17 mouse cellular contexts compared by ENCODE assay signal in genomic region chr9:120158047-120158446, GRCm38 (mm10). TPM values are rescaled to one million over a fixed set of nuclear protein-coding genes. Genes with fewer than 3 reads are reported as not detected.
A peak's percentile ranks its signal among the peaks of the same experiment; 100 is the strongest.
DNase-seq lines count a peak whose midpoint lies in the region; ATAC-seq and TF ChIP-seq lines count a peak whose summit lies in the region.
"Had no signal": no experiment of that assay in that cellular context is flagged by ENCODE, and none has a peak within 500 bp of the region (broad histone marks: within the 10 kb centered on the region; RNA-seq: fewer than 3 reads in every experiment).

No protein-coding gene starts in this region.

- ATAC-seq in embryonic facial prominence, embryonic 11.5 days (replicated peaks; ENCODE audit: insufficient number of reproducible peaks, low FRiP score, low TSS enrichment, low read depth), result 0 out of 2 replicates have a peak, but pooled peaks have one; percentile 70
- ATAC-seq in neural tube, embryonic 13.5 days (ENCODE audit: low read depth), result peak; percentile 72
- peak; percentile 82 for ATAC-seq in liver, embryonic 16.5 days (ENCODE audit: low read depth)
- no peak for ATAC-seq in forebrain, postnatal 0 days

- H3K27ac ChIP-seq in embryonic facial prominence, embryonic 11.5 days (replicated peaks; ENCODE audit: low read depth, low read length), result no peak overlapping the region
- no peak overlapping the region for H3K27ac ChIP-seq in embryonic facial prominence, embryonic 10.5 days (replicated peaks)
- H3K27ac ChIP-seq in neural tube, embryonic 13.5 days (replicated peaks), result 0 out of 2 replicates have a peak overlapping the region, but pooled peaks have one; percentile 5
- no peak overlapping the region for H3K27ac ChIP-seq in liver, embryonic 16.5 days (ENCODE audit: low read length)
- H3K27ac ChIP-seq in forebrain, postnatal 0 days (ENCODE audit: low read depth, low read length), result no peak overlapping the region
- H3K27ac ChIP-seq: embryonic facial prominence, embryonic 12.5 days; heart, embryonic 10.5 days; limb, embryonic 12.5 days had no signal

- no peaks in the 10 kb centered on the region for H3K9me3 ChIP-seq in embryonic facial prominence, embryonic 11.5 days (replicated peaks; ENCODE audit: control insufficient read depth, low read length)
- H3K9me3 ChIP-seq in embryonic facial prominence, embryonic 10.5 days, result no peaks in the 10 kb centered on the region
- no peaks in the 10 kb centered on the region for H3K9me3 ChIP-seq in neural tube, embryonic 13.5 days
- no peaks in the 10 kb centered on the region for H3K9me3 ChIP-seq in liver, embryonic 16.5 days (replicated peaks; ENCODE audit: control insufficient read depth, low read length)
- no peaks in the 10 kb centered on the region for H3K9me3 ChIP-seq in forebrain, postnatal 0 days (ENCODE audit: low read length)
- H3K9me3 ChIP-seq: embryonic facial prominence, embryonic 12.5 days; heart, embryonic 10.5 days; limb, embryonic 12.5 days had no signal

- no peak overlapping the region for H3K4me3 ChIP-seq in embryonic facial prominence, embryonic 11.5 days (ENCODE audit: low read depth, low read length)
- H3K4me3 ChIP-seq in embryonic facial prominence, embryonic 10.5 days, result no peak overlapping the region
- no peak overlapping the region for H3K4me3 ChIP-seq in neural tube, embryonic 13.5 days
- H3K4me3 ChIP-seq in liver, embryonic 16.5 days (ENCODE audit: low read depth, low read length), result no peak overlapping the region
- H3K4me3 ChIP-seq in forebrain, postnatal 0 days (ENCODE audit: low read depth, low read length), result no peak overlapping the region
- H3K4me3 ChIP-seq: embryonic facial prominence, embryonic 12.5 days; heart, embryonic 10.5 days; limb, embryonic 12.5 days had no signal

- 33% methylated on average over 4 of the region's 4 CpGs for WGBS in embryonic facial prominence, embryonic 11.5 days
- WGBS in embryonic facial prominence, embryonic 10.5 days, result 33% methylated on average over 4 of the region's 4 CpGs
- WGBS in neural tube, embryonic 13.5 days, result 60% methylated on average over 4 of the region's 4 CpGs
- WGBS in liver, embryonic 16.5 days (ENCODE audit: insufficient replicate concordance), result 14% methylated on average over 4 of the region's 4 CpGs
- 42% methylated on average over 4 of the region's 4 CpGs for WGBS in forebrain, postnatal 0 days

- no peaks in the 10 kb centered on the region for H3K36me3 ChIP-seq in embryonic facial prominence, embryonic 11.5 days (replicated peaks; ENCODE audit: control insufficient read depth, insufficient read depth, low read depth, low read length)
- no peaks in the 10 kb centered on the region for H3K36me3 ChIP-seq in embryonic facial prominence, embryonic 10.5 days (replicated peaks)
- H3K36me3 ChIP-seq in neural tube, embryonic 13.5 days, result no peaks in the 10 kb centered on the region
- no peaks in the 10 kb centered on the region for H3K36me3 ChIP-seq in liver, embryonic 16.5 days (ENCODE audit: control insufficient read depth, insufficient read depth)
- H3K36me3 ChIP-seq in forebrain, postnatal 0 days (ENCODE audit: insufficient read depth), result no peaks in the 10 kb centered on the region
- H3K36me3 ChIP-seq: embryonic facial prominence, embryonic 12.5 days; heart, embryonic 10.5 days; limb, embryonic 12.5 days had no signal

- DNase-seq in embryonic facial prominence, embryonic 11.5 days (ENCODE audit: low spot score), result no peak
- DNase-seq in embryonic facial prominence, embryonic 10.5 days (ENCODE audit: low spot score), result no peak
- no peak for DNase-seq in neural tube, embryonic 10.5 days (ENCODE audit: extremely low spot score, low spot score)
- no peak for DNase-seq in forebrain, postnatal 0 days
- no peak for DNase-seq in cerebellum, postnatal 36 days
- no peak for DNase-seq in adrenal gland, adult 2 months
- DNase-seq: cerebellum, adult 2 months; heart, postnatal 4 days; lung, postnatal 36 days had no signal

- no peak overlapping the region for H3K9ac ChIP-seq in embryonic facial prominence, embryonic 11.5 days (replicated peaks; ENCODE audit: low read length)
- H3K9ac ChIP-seq in neural tube, embryonic 13.5 days, result no peak overlapping the region
- H3K9ac ChIP-seq in liver, embryonic 16.5 days (ENCODE audit: low read depth, low read length), result no peak overlapping the region
- H3K9ac ChIP-seq in forebrain, postnatal 0 days, result no peak overlapping the region
- H3K9ac ChIP-seq: embryonic facial prominence, embryonic 12.5 days; limb, embryonic 12.5 days had no signal

- H3K27me3 ChIP-seq in embryonic facial prominence, embryonic 11.5 days (ENCODE audit: control insufficient read depth, insufficient read depth, low read length), result no peaks in the 10 kb centered on the region
- H3K27me3 ChIP-seq in embryonic facial prominence, embryonic 10.5 days (replicated peaks; ENCODE audit: low read depth, poor library complexity, severe bottlenecking), result peaks cover 5% of the 10 kb centered on the region; the same call in 1 of the 2 replicates
- peaks cover 3% of the 10 kb centered on the region; the same call in 1 of the 2 replicates for H3K27me3 ChIP-seq in neural tube, embryonic 13.5 days
- no peaks in the 10 kb centered on the region for H3K27me3 ChIP-seq in liver, embryonic 16.5 days (ENCODE audit: control insufficient read depth, insufficient read depth, low read depth, low read length)
- H3K27me3 ChIP-seq in forebrain, postnatal 0 days (ENCODE audit: insufficient read depth, low read length), result no peaks in the 10 kb centered on the region
- H3K27me3 ChIP-seq: limb, embryonic 12.5 days had no signal

- H3K4me1 ChIP-seq in embryonic facial prominence, embryonic 11.5 days (ENCODE audit: control insufficient read depth, insufficient read depth, low read length), result no peaks in the 10 kb centered on the region; the same call in 1 of the 2 replicates
- peaks cover 9% of the 10 kb centered on the region for H3K4me1 ChIP-seq in embryonic facial prominence, embryonic 10.5 days
- peaks cover 7% of the 10 kb centered on the region for H3K4me1 ChIP-seq in neural tube, embryonic 13.5 days (replicated peaks)
- peaks cover 4% of the 10 kb centered on the region for H3K4me1 ChIP-seq in liver, embryonic 16.5 days (ENCODE audit: control insufficient read depth, low read depth, low read length)
- H3K4me1 ChIP-seq in forebrain, postnatal 0 days (ENCODE audit: insufficient read depth), result no peaks in the 10 kb centered on the region
- H3K4me1 ChIP-seq: heart, embryonic 10.5 days; limb, embryonic 12.5 days had no signal

- TF ChIP-seq CTCF in forebrain, postnatal 0 days (IDR thresholded peaks at IDR 0.05; ENCODE audit: low read depth), result no peak

- no peak overlapping the region for H3K4me2 ChIP-seq in embryonic facial prominence, embryonic 11.5 days (ENCODE audit: low read depth, low read length)
- H3K4me2 ChIP-seq in neural tube, embryonic 13.5 days, result no peak overlapping the region
- H3K4me2 ChIP-seq in liver, embryonic 16.5 days (ENCODE audit: low read depth, low read length), result no peak overlapping the region
- no peak overlapping the region for H3K4me2 ChIP-seq in forebrain, postnatal 0 days (ENCODE audit: low read depth)
- H3K4me2 ChIP-seq: embryonic facial prominence, embryonic 12.5 days; limb, embryonic 12.5 days had no signal

RNA-seq across cellular contexts. Expression of gene Mobp, which starts 8.5 kb away (rescaled TPM):
- polyA plus RNA-seq in embryonic facial prominence, embryonic 11.5 days (2014; fragmentation: Nextera tagmentation; extraction: Ambion mirVana), result 0.60 and 1.1 TPM in 2 replicates
- 0.53 and 0.93 TPM in 2 replicates for polyA plus RNA-seq in embryonic facial prominence, embryonic 10.5 days (2016; fragmentation: Nextera tagmentation; extraction: Ambion mirVana)
- polyA plus RNA-seq in neural tube, embryonic 13.5 days (2015; fragmentation: Nextera tagmentation; extraction: Ambion mirVana), result 0.10 and 0.11 TPM in 2 replicates
- polyA plus RNA-seq in liver, embryonic 16.5 days (2015; fragmentation: Nextera tagmentation; extraction: Ambion mirVana), result not detected in 2 replicates
- 0.08 TPM in 1 of 2 replicates, not detected in the other for total RNA-seq in forebrain, postnatal 0 days (2014; rRNA removed)
- 0.18 TPM in 1 of 2 replicates, not detected in the other for polyA plus RNA-seq in forebrain, postnatal 0 days (2015; fragmentation: Nextera tagmentation; extraction: Ambion mirVana)
- under 1 TPM in 1 of 2 experiments, not detected in 1; 0.41 TPM for total RNA-seq in adrenal gland, adult 2 months (2021)
- polyA plus RNA-seq in adrenal gland, adult 2 months (2012; rRNA removed), result not detected in 2 replicates
- total RNA-seq: gastrocnemius, adult 18-20 months; heart, postnatal 4 days had no signal
- polyA plus RNA-seq: heart, embryonic 10.5 days; kidney, embryonic 14.5 days; limb, embryonic 12.5 days; small intestine, adult 2 months had no signal

RNA-seq across cellular contexts. Expression of gene Rpsa, which starts 30.6 kb away (rescaled TPM):
- 1,419 and 1,591 TPM in 2 replicates for polyA plus RNA-seq in embryonic facial prominence, embryonic 11.5 days (2014; fragmentation: Nextera tagmentation; extraction: Ambion mirVana)
- 1,445 and 1,457 TPM in 2 replicates for polyA plus RNA-seq in embryonic facial prominence, embryonic 10.5 days (2016; fragmentation: Nextera tagmentation; extraction: Ambion mirVana)
- 806 and 866 TPM in 2 replicates for polyA plus RNA-seq in neural tube, embryonic 13.5 days (2015; fragmentation: Nextera tagmentation; extraction: Ambion mirVana)
- 727 and 769 TPM in 2 replicates for polyA plus RNA-seq in liver, embryonic 16.5 days (2015; fragmentation: Nextera tagmentation; extraction: Ambion mirVana)
- 2,026 and 2,688 TPM in 2 replicates for total RNA-seq in forebrain, postnatal 0 days (2014; rRNA removed)
- 949 and 1,184 TPM in 2 replicates for polyA plus RNA-seq in forebrain, postnatal 0 days (2015; fragmentation: Nextera tagmentation; extraction: Ambion mirVana)
- 100 to 1,000 TPM; 661 to 798 TPM for total RNA-seq in adrenal gland, adult 2 months (2021)
- polyA plus RNA-seq in adrenal gland, adult 2 months (2012; rRNA removed), result 2,191 and 2,685 TPM in 2 replicates

RNA-seq across cellular contexts. Expression of gene Slc25a38, which starts 47.9 kb away (rescaled TPM):
- polyA plus RNA-seq in embryonic facial prominence, embryonic 11.5 days (2014; fragmentation: Nextera tagmentation; extraction: Ambion mirVana), result 33.2 and 36.9 TPM in 2 replicates
- 43.4 and 46.3 TPM in 2 replicates for polyA plus RNA-seq in embryonic facial prominence, embryonic 10.5 days (2016; fragmentation: Nextera tagmentation; extraction: Ambion mirVana)
- 37.5 and 38.9 TPM in 2 replicates for polyA plus RNA-seq in neural tube, embryonic 13.5 days (2015; fragmentation: Nextera tagmentation; extraction: Ambion mirVana)
- 113 and 118 TPM in 2 replicates for polyA plus RNA-seq in liver, embryonic 16.5 days (2015; fragmentation: Nextera tagmentation; extraction: Ambion mirVana)
- 49.1 and 53.5 TPM in 2 replicates for total RNA-seq in forebrain, postnatal 0 days (2014; rRNA removed)
- 30.8 and 31.4 TPM in 2 replicates for polyA plus RNA-seq in forebrain, postnatal 0 days (2015; fragmentation: Nextera tagmentation; extraction: Ambion mirVana)
- 10 to 100 TPM; 24.8 to 26.4 TPM for total RNA-seq in adrenal gland, adult 2 months (2021)
- polyA plus RNA-seq in adrenal gland, adult 2 months (2012; rRNA removed), result 50.0 and 52.3 TPM in 2 replicates
